Mouse (Mus musculus) brain, embryonic 14.5 days (tissue): ENCODE data around the gene Sds. TPM values are rescaled to one million over a fixed set of nuclear protein-coding genes. Genes with fewer than 3 reads are reported as not detected.

ENCODE experiments used
- DNase-seq: peaks from one replicate; pipeline ENCODE4 v3.0.0-alpha.2; 2011; ENCODE audit warnings: low read depth
- CTCF ChIP-seq: fragments of 200-500 bp; IDR thresholded peaks from 2 replicates; pipeline ENCODE4 v1.5.1; 2012; ENCODE audit warnings: inconsistent platforms, mild to moderate bottlenecking, moderate library complexity, borderline replicate concordance; ENCODE audit not compliant: insufficient read depth, insufficient read length; ENCODE audit errors: extremely low read depth
- POLR2A ChIP-seq: fragments of 200-500 bp; IDR thresholded peaks from 2 replicates; pipeline ENCODE4 v1.6.1; 2012; ENCODE audit warnings: mild to moderate bottlenecking, inconsistent platforms, borderline replicate concordance; ENCODE audit not compliant: poor library complexity, insufficient read depth, insufficient read length, severe bottlenecking; ENCODE audit errors: extremely low read depth
- polyA plus RNA-seq: library from polyadenylated mRNA; depleted of rRNA; stranded (reverse); fragments of >200 nt; gene quantifications from 2 replicates; pipeline ENCODE4 v1.2.3, GENCODE M21; 2012; rRNA removed

The Sds gene
- polyA plus RNA-seq, 1 experiment = not detected

DNA sequence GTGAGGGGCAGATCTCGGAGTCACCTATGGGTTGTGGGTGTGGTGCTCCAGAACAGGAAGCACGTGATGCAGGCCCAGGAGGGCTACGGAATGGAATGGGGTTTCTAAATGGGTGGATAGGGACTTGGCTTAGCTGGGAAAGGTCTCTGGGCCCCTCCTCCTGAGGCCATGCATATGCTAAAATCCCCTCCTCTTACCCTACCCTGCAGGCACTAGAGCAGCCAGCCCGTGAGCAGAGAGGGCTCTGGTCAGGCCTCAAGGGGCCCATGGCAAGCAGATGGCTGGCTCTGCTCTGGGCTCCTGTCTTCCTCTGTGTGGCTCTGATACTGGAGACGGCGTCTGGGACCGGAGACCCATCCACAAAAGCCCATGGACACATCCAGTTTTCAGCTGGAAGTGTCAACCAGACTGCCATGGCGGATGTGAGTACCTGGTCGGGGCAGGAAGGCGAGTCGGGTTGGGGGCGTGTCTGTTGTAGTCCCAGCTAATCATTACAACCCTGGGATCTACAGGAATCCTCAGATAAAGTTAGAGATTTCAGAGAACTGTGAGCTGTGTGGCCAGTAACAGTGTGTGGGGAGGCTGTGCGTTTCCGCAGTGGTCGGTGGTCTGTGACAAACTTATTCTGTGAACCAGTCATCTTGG, 36.7 kb downstream of the Sds start:
- TF ChIP-seq POLR2A (no peak), CTCF (no peak)
- no peak for DNase-seq

DNA sequence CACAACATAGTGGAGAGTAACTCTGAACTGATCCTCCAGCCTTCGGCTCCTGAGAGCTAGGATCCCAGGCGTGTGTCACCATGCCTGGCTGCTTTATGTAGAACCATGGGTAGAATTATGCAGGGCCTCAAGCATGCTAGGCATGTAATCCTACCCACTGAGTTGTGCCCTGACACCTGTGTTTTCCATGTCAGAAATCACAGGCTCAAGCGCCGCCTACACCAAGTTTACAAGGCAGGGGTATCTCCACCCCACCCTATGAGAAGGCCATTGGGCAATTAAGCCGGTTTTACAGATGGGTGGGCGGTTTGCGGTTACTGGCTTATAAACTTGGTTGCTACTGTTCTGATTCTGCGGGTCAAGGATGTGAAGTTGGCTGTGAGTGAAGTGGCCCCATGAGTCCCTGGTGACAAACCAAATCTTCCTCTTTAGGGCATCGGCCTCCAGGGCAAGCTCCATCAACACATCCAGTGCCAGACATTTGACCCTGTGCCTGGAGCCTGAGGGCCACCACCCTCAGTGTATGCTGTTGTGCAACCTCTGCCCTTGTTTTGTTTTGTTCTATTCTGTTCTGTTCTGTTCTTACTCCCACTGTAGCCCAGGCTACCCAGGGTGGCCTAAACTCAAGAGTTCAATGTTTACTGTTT, 37.8 kb downstream of the Sds start:
- DNase-seq = no peak
- TF ChIP-seq POLR2A (no peak), CTCF (no peak)

DNA sequence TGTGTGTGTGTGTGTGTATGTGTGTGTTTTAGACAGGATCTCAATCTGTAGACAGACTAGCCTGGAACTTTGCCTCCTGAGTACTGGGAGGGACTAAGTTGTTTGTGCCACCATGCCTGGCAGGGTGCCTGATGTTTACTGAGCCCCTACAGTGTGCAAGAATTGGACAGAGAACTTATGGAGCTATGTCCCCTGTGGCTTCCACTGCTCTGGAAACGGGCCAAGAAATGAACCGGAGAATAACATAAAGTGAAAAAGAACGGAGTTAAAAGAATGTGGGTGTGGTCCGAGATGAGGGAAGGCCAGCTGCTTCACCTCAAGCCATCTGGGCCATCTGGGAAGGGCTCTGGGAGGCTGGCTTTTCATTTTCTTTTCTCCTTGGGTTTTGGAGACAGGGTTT, 38.4 kb downstream of the Sds start:
- TF ChIP-seq POLR2A = no peak
- no peak for TF ChIP-seq CTCF
- DNase-seq = peak; percentile 82

DNA sequence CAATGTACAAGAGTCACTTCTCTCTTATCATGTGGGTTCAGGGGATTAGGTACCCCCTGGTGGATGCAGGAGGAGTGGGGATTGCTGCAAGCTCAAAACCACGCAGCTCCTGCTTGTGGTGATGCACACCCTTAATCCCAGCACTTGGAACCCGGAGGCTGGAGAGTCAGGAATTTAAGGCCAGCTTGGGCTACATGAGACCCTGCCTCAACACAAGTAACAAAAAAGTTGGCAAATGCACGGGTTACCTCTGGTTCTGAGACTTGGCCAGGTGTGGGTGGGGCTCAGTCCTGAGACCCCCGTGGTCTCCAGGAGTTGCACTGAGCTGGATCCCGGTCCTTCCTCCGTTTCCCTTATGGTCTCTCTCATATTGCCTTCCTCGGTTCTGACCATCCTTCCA, 39.1 kb downstream of the Sds start:
- TF ChIP-seq POLR2A (no peak), CTCF (no peak)
- DNase-seq = no peak

DNA sequence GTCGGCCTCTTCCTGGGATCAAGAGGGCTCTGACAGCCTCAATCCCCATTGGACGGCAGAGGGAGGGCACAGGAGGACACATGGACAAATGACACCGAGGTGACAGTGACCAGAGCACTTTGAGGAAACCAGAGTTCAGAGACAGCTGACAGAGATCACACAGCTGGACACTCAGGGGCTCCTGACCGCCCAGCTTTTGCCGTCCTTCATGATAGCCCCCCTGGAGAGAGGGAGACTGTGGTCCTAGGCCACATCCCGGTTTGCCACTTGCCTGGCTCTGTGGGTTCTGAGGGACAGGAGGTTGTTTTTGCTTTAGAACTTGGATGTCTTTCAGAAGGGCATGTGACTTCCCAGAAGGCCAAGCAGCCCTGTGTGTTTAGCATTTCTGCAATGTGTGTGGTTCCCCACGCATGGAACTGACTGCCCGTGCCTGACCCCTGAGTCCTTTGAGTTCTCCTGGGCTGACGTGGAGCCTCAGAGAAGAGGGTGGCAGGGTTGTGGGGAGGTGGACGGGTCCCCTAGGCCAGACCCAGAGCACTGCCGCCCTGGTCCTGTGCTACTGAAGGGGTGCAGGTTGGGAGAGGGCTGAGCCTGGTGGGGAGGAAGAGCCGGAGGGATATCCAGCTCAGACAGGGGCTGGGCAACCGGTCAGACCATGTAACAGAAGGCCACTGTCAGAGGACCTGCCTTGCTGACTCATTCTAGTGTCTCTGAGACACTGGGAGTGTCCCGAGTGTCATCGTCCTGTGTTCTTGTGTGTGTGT, 40.1 kb downstream of the Sds start:
- DNase-seq = no peak
- no peak for TF ChIP-seq CTCF
- no peak for TF ChIP-seq POLR2A

DNA sequence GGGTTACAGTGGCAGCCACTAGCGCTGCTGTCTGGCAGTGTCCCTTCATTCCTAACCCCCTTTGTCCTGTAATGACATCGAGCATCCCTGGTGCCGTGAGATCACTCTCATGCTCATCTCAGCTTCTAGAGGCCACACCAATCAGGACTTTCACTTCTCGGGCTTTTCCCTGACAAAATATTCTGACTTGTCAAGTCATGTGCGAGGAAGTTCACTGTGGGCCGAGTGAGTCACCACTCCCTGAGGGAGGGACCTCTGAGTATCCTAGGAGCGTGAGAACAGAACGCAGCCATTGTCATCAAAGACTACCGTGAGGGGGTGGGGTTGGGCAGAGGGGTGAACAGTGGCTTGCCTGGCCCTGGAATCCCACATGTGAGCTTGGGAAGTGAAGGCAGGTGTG, 41.2 kb downstream of the Sds start:
- no peak for DNase-seq

DNA sequence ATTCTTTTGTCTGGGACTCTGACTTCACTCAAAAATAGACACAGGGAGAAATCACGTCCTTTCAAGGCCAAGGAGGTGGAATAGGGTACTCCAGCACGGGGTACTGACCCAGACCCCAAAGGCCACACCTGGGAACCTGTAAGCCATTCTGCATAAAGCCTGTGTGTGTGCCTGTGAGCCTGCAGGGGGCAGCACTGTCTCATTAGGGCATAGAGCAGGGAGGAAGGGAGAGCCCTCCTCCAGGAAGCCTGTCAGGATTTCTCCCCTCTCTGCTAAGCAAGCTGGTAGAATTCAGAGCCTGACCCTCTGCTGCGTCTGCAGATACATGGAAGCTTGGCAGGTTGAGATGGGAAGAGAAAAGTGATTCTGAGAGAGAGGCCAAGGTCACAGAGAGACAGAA, 46.3 kb downstream of the Sds start:
- DNase-seq = no peak
- no peak for TF ChIP-seq POLR2A
- peak; percentile 41; the same call in 1 of the 2 replicates for TF ChIP-seq CTCF

More for the DNA sequence above, 41.2 kb downstream of the Sds start:
- TF ChIP-seq POLR2A = no peak
- TF ChIP-seq CTCF = no peak

DNA sequence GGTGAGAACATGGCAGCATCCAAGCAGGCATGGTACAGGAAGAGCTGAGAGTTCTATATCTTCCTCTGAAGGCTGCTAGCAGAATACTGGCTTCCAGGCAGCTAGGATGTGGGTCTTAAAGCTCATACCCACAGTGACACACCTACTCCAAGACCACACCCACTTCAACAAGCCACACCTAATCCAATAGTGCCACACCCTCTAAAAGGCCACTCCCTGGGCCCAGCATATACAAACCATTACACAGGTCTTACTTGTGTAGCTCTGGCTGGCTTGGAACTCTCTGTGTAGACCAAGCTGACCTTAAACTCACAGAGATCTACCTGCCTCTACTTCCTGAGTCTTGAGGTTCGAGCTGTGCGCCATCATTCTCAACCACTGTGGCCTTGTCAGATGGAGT, 48.4 kb downstream of the Sds start:
- DNase-seq = no peak
- no peak for TF ChIP-seq CTCF
- TF ChIP-seq POLR2A = no peak

DNA sequence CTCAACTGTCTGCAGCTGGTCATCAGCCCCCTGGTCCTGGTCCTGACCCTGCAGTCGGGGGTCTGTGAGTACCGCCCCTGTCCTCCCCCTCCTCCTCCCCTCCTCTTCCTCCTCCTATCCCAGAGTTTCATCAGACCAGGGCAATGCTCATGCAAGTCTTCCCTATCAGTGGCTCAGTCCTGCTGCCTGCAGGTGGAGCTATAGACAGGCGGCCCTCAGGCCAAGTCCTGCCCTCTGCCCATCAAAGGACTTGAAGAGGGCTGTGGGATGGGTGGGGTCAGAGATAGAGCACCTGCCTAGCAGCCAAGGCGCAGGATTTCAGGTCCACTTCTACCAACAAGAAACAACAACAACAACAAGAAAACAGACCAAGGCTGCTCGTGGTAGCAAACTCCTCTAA, 49.4 kb downstream of the Sds start:
- TF ChIP-seq POLR2A = no peak
- peak; percentile 39; the same call in 1 of the 2 replicates for TF ChIP-seq CTCF
- no peak for DNase-seq

DNA sequence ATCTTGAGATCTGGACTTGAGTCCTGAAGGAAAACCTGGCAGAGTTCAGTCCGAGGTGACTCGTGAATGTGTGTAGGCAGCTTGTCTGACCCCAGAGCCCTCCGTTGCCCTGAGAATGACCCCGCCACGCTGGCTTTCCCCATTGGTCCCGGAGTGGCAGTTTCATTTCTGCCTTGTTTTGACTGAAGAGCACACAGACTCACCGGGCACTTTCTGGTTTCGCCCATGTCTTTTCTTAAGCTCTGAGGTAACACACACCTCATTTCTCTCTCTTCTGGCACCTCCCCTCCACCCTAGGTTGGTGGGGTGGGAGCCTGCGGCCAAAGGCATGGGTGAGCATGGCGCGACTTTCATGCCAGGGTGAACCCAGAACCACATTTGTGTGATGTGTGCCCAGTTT, 50.0 kb downstream of the Sds start:
- no peak for DNase-seq
- TF ChIP-seq POLR2A (no peak), CTCF (no peak)

DNA sequence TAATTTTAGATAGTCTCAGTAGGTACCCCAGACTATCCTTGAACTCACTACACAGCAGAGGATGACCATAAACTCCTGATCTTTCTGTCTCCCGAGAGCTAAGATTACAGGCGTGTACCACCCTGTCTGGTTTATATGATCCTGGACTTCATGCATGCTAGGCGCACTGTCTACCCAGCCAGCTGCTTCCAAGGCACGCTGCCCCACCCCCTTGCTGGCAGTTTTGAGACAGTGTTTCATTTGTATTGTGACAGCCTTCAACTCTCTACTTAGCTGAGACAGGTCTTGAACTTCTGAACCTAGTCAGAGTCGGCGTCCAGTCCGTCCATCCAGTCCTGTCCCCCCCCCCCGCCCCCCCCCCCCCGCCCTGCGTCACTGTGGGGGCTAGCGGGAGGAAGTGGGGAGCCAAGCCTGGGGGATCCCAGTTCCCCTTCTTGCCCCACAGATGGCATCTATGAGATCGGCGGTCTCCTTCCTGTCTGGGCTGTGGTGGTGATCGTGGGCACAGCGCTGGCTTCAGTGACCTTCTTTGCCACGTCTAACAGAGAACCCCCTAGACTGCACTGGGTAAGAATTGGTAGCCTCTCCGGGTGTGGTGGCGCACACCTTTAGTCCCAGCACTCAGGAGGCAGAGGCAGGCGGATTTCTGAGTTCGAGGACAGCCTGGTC, 51.1 kb downstream of the Sds start:
- no peak for DNase-seq
- TF ChIP-seq POLR2A (no peak), CTCF (no peak)

DNA sequence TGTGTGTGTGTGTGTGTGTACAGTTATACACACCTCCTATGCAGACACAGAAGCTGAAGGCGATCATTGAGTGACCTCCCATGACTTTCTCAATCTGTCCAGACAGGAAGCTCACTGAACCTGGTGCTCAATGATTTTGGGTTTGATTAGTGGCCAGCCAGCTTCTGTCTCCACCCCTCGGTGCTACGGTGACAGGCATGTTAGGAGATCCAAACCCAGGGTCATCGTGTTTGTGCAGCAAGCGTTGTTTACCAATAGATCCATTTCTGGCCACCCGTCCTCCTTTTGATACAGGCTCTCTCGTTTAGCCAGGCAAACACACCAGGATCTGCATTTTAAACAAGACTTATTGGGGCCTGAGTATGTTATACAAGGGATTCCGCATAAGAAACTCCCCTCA, 55.3 kb downstream of the Sds start:
- no peak for DNase-seq
- TF ChIP-seq CTCF (no peak), POLR2A (no peak)

Other genes starting within 250 kb of the Sds start
- 9.3 and 30.0 TPM in 2 replicates for gene Lhx5, start 44.8 kb upstream of the Sds start, polyA plus RNA-seq
- 8.6 and 8.9 TPM in 2 replicates for gene Sdsl, start 3.7 kb upstream of the Sds start, polyA plus RNA-seq
- gene Plbd2, start 27.1 kb downstream of the Sds start, polyA plus RNA-seq = 16.8 and 23.2 TPM in 2 replicates
- gene Slc8b1, start 34.6 kb downstream of the Sds start, polyA plus RNA-seq = 3.1 and 3.5 TPM in 2 replicates
- 27.1 and 32.5 TPM in 2 replicates for gene Tpcn1, start 112.1 kb downstream of the Sds start, polyA plus RNA-seq
- gene Iqcd, start 112.5 kb downstream of the Sds start, polyA plus RNA-seq = 2.3 and 3.5 TPM in 2 replicates
- 32.8 and 38.1 TPM in 2 replicates for gene Rita1, start 136.1 kb downstream of the Sds start, polyA plus RNA-seq
- gene Ddx54, start 136.2 kb downstream of the Sds start, polyA plus RNA-seq = 42.7 and 49.7 TPM in 2 replicates
- gene Cfap73, start 157.7 kb downstream of the Sds start, polyA plus RNA-seq = 0.18 and 0.30 TPM in 2 replicates
- gene Rasal1, start 172.3 kb downstream of the Sds start, polyA plus RNA-seq = 1.00 and 2.8 TPM in 2 replicates
- 119 and 150 TPM in 2 replicates for gene Dtx1, start 235.4 kb downstream of the Sds start, polyA plus RNA-seq